Mouse (Mus musculus): ENCODE data around the gene Clec12a. TPM values are rescaled to one million over a fixed set of nuclear protein-coding genes. Genes with fewer than 3 reads are reported as not detected.

The Clec12a gene
- total and polyA plus RNA-seq, 3 experiments = 0.11 TPM; not detected in 2

GRCm38 (mm10) chr6:129383466-129383865, 41.0 kb downstream of the Clec12a start:
- DNase-seq (ENCODE audit: low spot score) (no peak), ATAC-seq (ENCODE audit: extremely low read depth, insufficient number of reproducible peaks, low FRiP score, poor library complexity, severe bottlenecking) (no peak)
- H3K4me3 ChIP-seq (ENCODE audit: low read depth, low read length) = no peak overlapping the region
- H3K27me3 ChIP-seq (ENCODE audit: insufficient read depth, low read length) = no peaks in the 10 kb centered on the region
- H3K9me3 ChIP-seq (replicated peaks) = no peaks in the 10 kb centered on the region
- no peaks in the 10 kb centered on the region for H3K36me3 ChIP-seq (replicated peaks)
- no peaks in the 10 kb centered on the region for H3K4me1 ChIP-seq (ENCODE audit: insufficient read depth, low read depth, low read length)
- no peak for TF ChIP-seq GATA2 (IDR thresholded peaks at IDR 0.05; ENCODE audit: borderline replicate concordance, low read depth, low read length)
- no peak for TF ChIP-seq GATA1 (IDR thresholded peaks at IDR 0.05; ENCODE audit: borderline replicate concordance, low read length)
- no peak for TF ChIP-seq TAL1 (conservative IDR thresholded peaks at IDR 0.05; ENCODE audit: low read depth, low read length)
- TF ChIP-seq POLR2AphosphoS5 (IDR thresholded peaks at IDR 0.05; ENCODE audit: insufficient replicate concordance, low read depth, low read length) = no peak
- TF ChIP-seq CTCF (IDR thresholded peaks at IDR 0.05; ENCODE audit: low read depth, low read length) = no peak

DNA sequence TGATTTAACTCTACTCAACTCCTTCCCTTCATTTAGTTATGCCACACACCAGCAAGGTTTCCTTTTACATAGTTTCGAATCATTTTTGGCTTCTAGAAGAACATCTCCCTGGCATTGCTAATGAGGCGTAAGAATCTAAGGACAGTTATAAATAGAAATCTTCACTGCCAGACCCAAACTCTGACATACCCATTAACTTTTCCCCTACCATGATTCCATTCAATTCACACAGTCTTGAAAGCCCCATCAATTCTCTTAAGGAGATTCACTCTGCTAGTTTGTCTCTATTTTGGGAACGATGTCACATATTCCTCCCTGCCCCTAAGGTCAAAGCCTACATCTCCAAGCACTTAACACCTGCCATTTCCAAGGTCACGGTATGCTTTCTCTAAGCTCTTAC, 42.5 kb downstream of the Clec12a start:
- no peaks in the 10 kb centered on the region for H3K27me3 ChIP-seq (ENCODE audit: insufficient read depth, low read length)
- H3K4me3 ChIP-seq (ENCODE audit: low read depth, low read length) = no peak overlapping the region
- DNase-seq (ENCODE audit: low spot score) (no peak), ATAC-seq (ENCODE audit: extremely low read depth, insufficient number of reproducible peaks, low FRiP score, poor library complexity, severe bottlenecking) (no peak)
- no peaks in the 10 kb centered on the region for H3K36me3 ChIP-seq (replicated peaks)
- TF ChIP-seq GATA2 (IDR thresholded peaks at IDR 0.05; ENCODE audit: borderline replicate concordance, low read depth, low read length) = no peak
- TF ChIP-seq POLR2AphosphoS5 (IDR thresholded peaks at IDR 0.05; ENCODE audit: insufficient replicate concordance, low read depth, low read length) = no peak
- no peak for TF ChIP-seq GATA1 (IDR thresholded peaks at IDR 0.05; ENCODE audit: borderline replicate concordance, low read length)
- no peak for TF ChIP-seq TAL1 (conservative IDR thresholded peaks at IDR 0.05; ENCODE audit: low read depth, low read length)
- TF ChIP-seq CTCF (IDR thresholded peaks at IDR 0.05; ENCODE audit: low read depth, low read length) = no peak
- no peaks in the 10 kb centered on the region for H3K4me1 ChIP-seq (ENCODE audit: insufficient read depth, low read depth, low read length)
- H3K9me3 ChIP-seq (replicated peaks) = no peaks in the 10 kb centered on the region

DNA sequence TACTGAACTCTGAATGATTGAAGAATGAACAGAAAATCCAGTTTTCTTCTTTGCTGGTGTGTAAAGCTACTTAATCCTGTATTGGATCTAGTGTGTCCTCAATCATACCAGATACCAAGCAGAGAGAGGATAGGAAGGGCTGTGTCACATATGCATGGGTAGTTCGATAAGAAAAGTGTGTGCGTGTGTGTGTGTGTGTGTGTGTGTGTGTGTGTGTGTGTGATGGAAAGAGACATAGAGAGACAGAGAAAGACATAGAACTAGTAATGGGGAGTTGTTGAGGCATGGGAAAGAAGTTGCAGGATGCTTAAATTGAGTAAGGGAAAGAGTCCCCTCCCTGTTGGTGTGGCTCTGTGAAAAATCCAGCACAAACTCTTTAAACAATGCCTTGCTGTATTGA, 43.3 kb downstream of the Clec12a start, which contains the start of gene Clec12b:
Gene Clec12b, minus strand, starts transcription at position 101 of the 400 bp plus-strand sequence.
- Histone ChIP-seq H3K36me3 (replicated peaks) (no peaks in the 10 kb centered on the region), H3K27me3 (ENCODE audit: insufficient read depth, low read length) (no peaks in the 10 kb centered on the region), H3K4me3 (ENCODE audit: low read depth, low read length) (no peak within 1 kb of the TSS), H3K4me1 (ENCODE audit: insufficient read depth, low read depth, low read length) (no peaks in the 10 kb centered on the region), H3K9me3 (replicated peaks) (no peaks in the 10 kb centered on the region)
- TF ChIP-seq GATA1 (IDR thresholded peaks at IDR 0.05; ENCODE audit: borderline replicate concordance, low read length) (no peak), POLR2AphosphoS5 (IDR thresholded peaks at IDR 0.05; ENCODE audit: insufficient replicate concordance, low read depth, low read length) (no peak)
- ATAC-seq (ENCODE audit: extremely low read depth, insufficient number of reproducible peaks, low FRiP score, poor library complexity, severe bottlenecking) = no peak
- DNase-seq (ENCODE audit: low spot score) = no peak

- no peak for DNase-seq (ENCODE audit: low spot score)
- H3K4me1 ChIP-seq (ENCODE audit: insufficient read depth, low read depth, low read length) = no peaks in the 10 kb centered on the region
- no peak for ATAC-seq (ENCODE audit: extremely low read depth, insufficient number of reproducible peaks, low FRiP score, poor library complexity, severe bottlenecking)
- no peaks in the 10 kb centered on the region for H3K9me3 ChIP-seq (replicated peaks)
- no peak for TF ChIP-seq CTCF (IDR thresholded peaks at IDR 0.05; ENCODE audit: low read depth, low read length)
- no peak for TF ChIP-seq POLR2AphosphoS5 (IDR thresholded peaks at IDR 0.05; ENCODE audit: insufficient replicate concordance, low read depth, low read length)
- TF ChIP-seq GATA2 (IDR thresholded peaks at IDR 0.05; ENCODE audit: borderline replicate concordance, low read depth, low read length) = no peak
- no peak for TF ChIP-seq TAL1 (conservative IDR thresholded peaks at IDR 0.05; ENCODE audit: low read depth, low read length)
- TF ChIP-seq GATA1 (IDR thresholded peaks at IDR 0.05; ENCODE audit: borderline replicate concordance, low read length) = no peak
- H3K27me3 ChIP-seq (ENCODE audit: insufficient read depth, low read length) = no peaks in the 10 kb centered on the region
- H3K36me3 ChIP-seq (replicated peaks) = no peaks in the 10 kb centered on the region
- no peak overlapping the region for H3K4me3 ChIP-seq (ENCODE audit: low read depth, low read length)
Observed at GRCm38 (mm10) chr6:129393087-129393720, 50.7 kb downstream of the Clec12a start.

DNA sequence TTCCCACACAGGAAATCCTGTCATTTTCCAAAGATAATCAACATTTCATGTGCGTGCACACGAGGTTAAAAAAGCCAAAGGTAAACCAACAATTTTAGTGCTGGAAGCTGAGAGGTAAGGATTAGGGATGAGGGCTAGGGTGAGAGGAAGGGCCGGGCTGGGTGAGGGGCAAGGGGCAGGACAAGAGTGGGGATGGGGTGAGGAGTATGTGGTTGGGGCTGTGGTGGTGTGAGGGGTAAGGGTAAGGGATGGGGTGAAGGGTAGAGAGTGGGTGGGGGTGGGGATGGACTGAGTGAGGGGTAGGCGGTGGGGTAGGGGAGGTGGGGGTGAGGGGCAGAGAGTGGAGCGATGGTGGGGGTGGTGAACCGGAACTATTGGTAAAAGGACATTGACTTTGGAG, 51.2 kb downstream of the Clec12a start:
- no peaks in the 10 kb centered on the region for H3K9me3 ChIP-seq (replicated peaks)
- no peaks in the 10 kb centered on the region for H3K27me3 ChIP-seq (ENCODE audit: insufficient read depth, low read length)
- H3K36me3 ChIP-seq (replicated peaks) = no peaks in the 10 kb centered on the region
- H3K4me3 ChIP-seq (ENCODE audit: low read depth, low read length) = no peak overlapping the region
- ATAC-seq (ENCODE audit: extremely low read depth, insufficient number of reproducible peaks, low FRiP score, poor library complexity, severe bottlenecking) (no peak), DNase-seq (ENCODE audit: low spot score) (no peak)
- no peaks in the 10 kb centered on the region for H3K4me1 ChIP-seq (ENCODE audit: insufficient read depth, low read depth, low read length)
- TF ChIP-seq TAL1 (conservative IDR thresholded peaks at IDR 0.05; ENCODE audit: low read depth, low read length) = no peak
- no peak for TF ChIP-seq CTCF (IDR thresholded peaks at IDR 0.05; ENCODE audit: low read depth, low read length)
- TF ChIP-seq POLR2AphosphoS5 (IDR thresholded peaks at IDR 0.05; ENCODE audit: insufficient replicate concordance, low read depth, low read length) = no peak
- TF ChIP-seq GATA1 (IDR thresholded peaks at IDR 0.05; ENCODE audit: borderline replicate concordance, low read length) = no peak
- TF ChIP-seq GATA2 (IDR thresholded peaks at IDR 0.05; ENCODE audit: borderline replicate concordance, low read depth, low read length) = no peak

GRCm38 (mm10) chr6:129396997-129397396, 54.5 kb downstream of the Clec12a start, which contains the start of gene Clec1b:
Gene Clec1b, plus strand, starts transcription at chr6:129397297.
- DNase-seq (ENCODE audit: low spot score) = no peak
- H3K27me3 ChIP-seq (ENCODE audit: insufficient read depth, low read length) = no peaks in the 10 kb centered on the region
- no peak for ATAC-seq (ENCODE audit: extremely low read depth, insufficient number of reproducible peaks, low FRiP score, poor library complexity, severe bottlenecking)
- no peaks in the 10 kb centered on the region for H3K4me1 ChIP-seq (ENCODE audit: insufficient read depth, low read depth, low read length)
- no peak for TF ChIP-seq POLR2AphosphoS5 (IDR thresholded peaks at IDR 0.05; ENCODE audit: insufficient replicate concordance, low read depth, low read length)
- no peak for TF ChIP-seq CTCF (IDR thresholded peaks at IDR 0.05; ENCODE audit: low read depth, low read length)
- no peak for TF ChIP-seq GATA2 (IDR thresholded peaks at IDR 0.05; ENCODE audit: borderline replicate concordance, low read depth, low read length)
- no peak for TF ChIP-seq TAL1 (conservative IDR thresholded peaks at IDR 0.05; ENCODE audit: low read depth, low read length)
- no peak for TF ChIP-seq GATA1 (IDR thresholded peaks at IDR 0.05; ENCODE audit: borderline replicate concordance, low read length)
- no peaks in the 10 kb centered on the region for H3K36me3 ChIP-seq (replicated peaks)
- H3K9me3 ChIP-seq (replicated peaks) = no peaks in the 10 kb centered on the region
- H3K4me3 ChIP-seq (ENCODE audit: low read depth, low read length) = no peak within 1 kb of the TSS
